Mouse (Mus musculus) v-Abl transformed pro-B cells (cell line): Measurements from ENCODE around the gene Meox2.
"Not testable (repeated sequence)": the region's sequence is repeated elsewhere in the genome, so short reads cannot be mapped to it uniquely, and the experiment has no call there.

ENCODE experiments used
- in situ Hi-C, 2 experiments: fragments of 400-800 bp; cut with MboI; formaldehyde crosslinking; loops; one replicate each; pipeline ENCODE4 v1.15.1; 2025; ENCODE audit not compliant: unreplicated experiment in 2 of 2

Gene Meox2

GRCm38 (mm10) chr12:37108390-37108738 is at the start of gene Meox2:
TSS of gene Meox2 (plus strand) at chr12:37108540.
- in situ Hi-C loops: no loop called here

GRCm38 (mm10) chr12:37072636-37073035 is 35.7 kb upstream of the Meox2 start:
- in situ Hi-C loops: no loop called here

GRCm38 (mm10) chr12:37077308-37077707 is 31.0 kb upstream of the Meox2 start:
- in situ Hi-C loops: no loop called here

GRCm38 (mm10) chr12:37080005-37080404 is 28.3 kb upstream of the Meox2 start:
- in situ Hi-C loops: not testable (repeated sequence)

GRCm38 (mm10) chr12:37106541-37106940 is 1.8 kb upstream of the Meox2 start:
- in situ Hi-C loops: no loop called here

GRCm38 (mm10) chr12:37107150-37107549 is 1.2 kb upstream of the Meox2 start:
- in situ Hi-C loops: no loop called here

- in situ Hi-C loops: no loop called here
These were observed 489 bp upstream of the Meox2 start for GRCm38 (mm10) chr12:37107713-37108389.

- in situ Hi-C loops: no loop called here
These were observed 606 bp downstream of the Meox2 start for GRCm38 (mm10) chr12:37108819-37109473.

GRCm38 (mm10) chr12:37109474-37110012 is 1.2 kb downstream of the Meox2 start:
- in situ Hi-C loops: no loop called here

GRCm38 (mm10) chr12:37110977-37111376 is 2.6 kb downstream of the Meox2 start:
- in situ Hi-C loops: no loop called here

- in situ Hi-C loops: no loop called here
These were observed 10.9 kb downstream of the Meox2 start for GRCm38 (mm10) chr12:37119246-37119645.

GRCm38 (mm10) chr12:37123763-37124162 is 15.4 kb downstream of the Meox2 start:
- in situ Hi-C loops: no loop called here

GRCm38 (mm10) chr12:37142080-37142703 is 33.9 kb downstream of the Meox2 start:
- in situ Hi-C loops: no loop called here

GRCm38 (mm10) chr12:37143879-37144278 is 35.5 kb downstream of the Meox2 start:
- in situ Hi-C loops: no loop called here

- in situ Hi-C loops: no loop called here
These were observed 59.4 kb downstream of the Meox2 start for GRCm38 (mm10) chr12:37167742-37168141.

- in situ Hi-C loops: no loop called here
These were observed 65.0 kb downstream of the Meox2 start for GRCm38 (mm10) chr12:37173324-37173723.

- in situ Hi-C loops: loop anchor here in 1 of 2 experiments (5.0 kb wide), 1 partner anchor 466 kb away; no protein-coding TSS in a partner anchor
These were observed 75.3 kb downstream of the Meox2 start for GRCm38 (mm10) chr12:37183689-37184088.

- in situ Hi-C loops: no loop called here
These were observed 80.7 kb downstream of the Meox2 start for GRCm38 (mm10) chr12:37188940-37189488.
